Mouse (Mus musculus) CH12.LX (cell line): ENCODE data around the gene Gm128. TPM values are rescaled to one million over a fixed set of nuclear protein-coding genes. Genes with fewer than 3 reads are reported as not detected.

Experiments used
- DNase-seq: peaks from one replicate; pipeline ENCODE4 v3.0.0-alpha.2; 2013; ENCODE audit errors: extremely low read depth
- H3K27ac ChIP-seq: 2 replicates; pipeline ENCODE4 v1.5.1; 2012; ENCODE audit warnings: low read depth, mild to moderate bottlenecking, control low read depth, moderate library complexity; ENCODE audit not compliant: insufficient read depth
- H3K27me3 ChIP-seq: replicated peaks from 2 replicates; pipeline ENCODE3; 2012; ENCODE audit warnings: inconsistent platforms
- H3K36me3 ChIP-seq, 2 experiments: replicated peaks in 1 of 2; 2 replicates each; pipeline versions ENCODE3 to v1.6.1; 2012; ENCODE audit warnings: inconsistent platforms in 1 of 2, low read length in 1 of 2, mild to moderate bottlenecking in 1 of 2, mixed read lengths in 1 of 2, moderate library complexity in 1 of 2; ENCODE audit not compliant: control insufficient read depth in 1 of 2, insufficient read depth in 1 of 2
- H3K4me1 ChIP-seq, 2 experiments: 2 replicates each; pipeline ENCODE4 v1.6.1; 2012; ENCODE audit warnings: inconsistent platforms in 1 of 2, moderate library complexity in 1 of 2; ENCODE audit not compliant: insufficient read depth in 2 of 2, control insufficient read depth in 1 of 2
- H3K4me2 ChIP-seq: 2 replicates; pipeline ENCODE4 v1.6.1; 2012; ENCODE audit warnings: low read depth, mild to moderate bottlenecking, control low read depth; ENCODE audit not compliant: poor library complexity, insufficient read depth, severe bottlenecking
- H3K4me3 ChIP-seq, 3 experiments: fragments of 150-350 bp in 1 of 3; sonication (generic) in 1 of 3; replicated peaks in 1 of 3; 2 replicates each; pipeline versions ENCODE3 to v1.5.1; 2011 to 2012; ENCODE audit warnings: low read depth in 2 of 3, low read length in 2 of 3, mild to moderate bottlenecking in 2 of 3, moderate library complexity in 2 of 3, control low read depth in 1 of 3, improper control_type of control experiment in 1 of 3, inconsistent platforms in 1 of 3, mixed read lengths in 1 of 3; ENCODE audit not compliant: poor library complexity in 1 of 3
- H3K79me2 ChIP-seq: replicated peaks from 2 replicates; pipeline ENCODE4 v1.6.1; 2012; ENCODE audit warnings: mild to moderate bottlenecking, moderate library complexity; ENCODE audit not compliant: control insufficient read depth, poor library complexity, insufficient read depth, severe bottlenecking; ENCODE audit errors: extremely low read depth
- H3K9ac ChIP-seq: 2 replicates; pipeline ENCODE4 v1.6.1; 2012; ENCODE audit warnings: low read depth, mild to moderate bottlenecking, control low read depth, moderate library complexity; ENCODE audit not compliant: insufficient read depth
- H3K9me3 ChIP-seq: replicated peaks from 2 replicates; pipeline ENCODE3; 2012; ENCODE audit warnings: low read length, inconsistent platforms, mixed read lengths
- BHLHE40 ChIP-seq: IDR thresholded peaks from 2 replicates; pipeline ENCODE4 v1.6.1; 2011; ENCODE audit warnings: mild to moderate bottlenecking, low read depth, low read length, improper control_type of control experiment
- CHD1 ChIP-seq: IDR thresholded peaks from 2 replicates; pipeline ENCODE4 v1.6.1; 2012; ENCODE audit warnings: low read depth, low read length, improper control_type of control experiment, inconsistent platforms
- CHD2 ChIP-seq: IDR thresholded peaks from 2 replicates; pipeline ENCODE4 v1.6.1; 2011; ENCODE audit warnings: low read length, improper control_type of control experiment
- E2F4 ChIP-seq: IDR thresholded peaks from 2 replicates; pipeline ENCODE4 v1.6.1; 2011; ENCODE audit warnings: low read depth, low read length, improper control_type of control experiment; ENCODE audit not compliant: insufficient replicate concordance
- ELF1 ChIP-seq: IDR thresholded peaks from 2 replicates; pipeline ENCODE4 v1.6.1; 2014; ENCODE audit warnings: low read depth, mild to moderate bottlenecking, inconsistent platforms, low read length, improper control_type of control experiment
- EP300 ChIP-seq: IDR thresholded peaks from 2 replicates; pipeline ENCODE4 v1.6.1; 2011; ENCODE audit warnings: low read length, improper control_type of control experiment
- HCFC1 ChIP-seq: IDR thresholded peaks from 2 replicates; pipeline ENCODE4 v1.6.1; 2012; ENCODE audit warnings: low read depth, mild to moderate bottlenecking, inconsistent platforms, low read length, improper control_type of control experiment
- IRF4 ChIP-seq: IDR thresholded peaks from 2 replicates; pipeline ENCODE4 v1.6.1; 2014; ENCODE audit warnings: low read depth, mild to moderate bottlenecking, inconsistent platforms, low read length, improper control_type of control experiment
- KAT2A ChIP-seq: IDR thresholded peaks from 2 replicates; pipeline ENCODE4 v1.6.1; 2012; ENCODE audit warnings: low read length, improper control_type of control experiment, inconsistent platforms; ENCODE audit not compliant: insufficient replicate concordance
- MAX ChIP-seq: IDR thresholded peaks from 2 replicates; pipeline ENCODE4 v1.6.1; 2011; ENCODE audit warnings: low read length, improper control_type of control experiment
- MAZ ChIP-seq: IDR thresholded peaks from 2 replicates; pipeline ENCODE4 v1.6.1; 2012; ENCODE audit warnings: low read depth, mild to moderate bottlenecking, inconsistent platforms, low read length, improper control_type of control experiment, moderate library complexity
- MEF2A ChIP-seq: IDR thresholded peaks from 2 replicates; pipeline ENCODE4 v1.6.1; 2014; ENCODE audit warnings: low read depth, mild to moderate bottlenecking, inconsistent platforms, low read length, improper control_type of control experiment, borderline replicate concordance
- MXI1 ChIP-seq: IDR thresholded peaks from 2 replicates; pipeline ENCODE4 v1.6.1; 2011; ENCODE audit warnings: mild to moderate bottlenecking, low read depth, low read length, improper control_type of control experiment
- MYC ChIP-seq: IDR thresholded peaks from 2 replicates; pipeline ENCODE4 v1.6.1; 2011; ENCODE audit warnings: low read depth, mild to moderate bottlenecking, improper control_type of control experiment, low read length
- NELFE ChIP-seq: IDR thresholded peaks from 2 replicates; pipeline ENCODE4 v1.6.1; 2011; ENCODE audit warnings: low read depth, low read length, improper control_type of control experiment
- NRF1 ChIP-seq: IDR thresholded peaks from 2 replicates; pipeline ENCODE4 v1.6.1; 2014; ENCODE audit warnings: low read depth, mild to moderate bottlenecking, inconsistent platforms, low read length, improper control_type of control experiment, moderate library complexity
- PAX5 ChIP-seq: IDR thresholded peaks from 2 replicates; pipeline ENCODE4 v1.6.1; 2012; ENCODE audit warnings: low read length, inconsistent platforms, mixed read lengths
- POLR2A ChIP-seq: IDR thresholded peaks from 2 replicates; pipeline ENCODE4 v1.6.1; 2011; ENCODE audit warnings: low read depth, mild to moderate bottlenecking, improper control_type of control experiment, low read length
- POLR2AphosphoS2 ChIP-seq: IDR thresholded peaks from 2 replicates; pipeline ENCODE4 v1.6.1; 2011; ENCODE audit warnings: low read depth, low read length, improper control_type of control experiment
- SIN3A ChIP-seq: IDR thresholded peaks from 2 replicates; pipeline ENCODE4 v1.6.1; 2012; ENCODE audit warnings: low read length, improper control_type of control experiment, inconsistent platforms
- SMC3 ChIP-seq: IDR thresholded peaks from 2 replicates; pipeline ENCODE4 v1.6.1; 2011; ENCODE audit warnings: low read depth, low read length, improper control_type of control experiment
- UBTF ChIP-seq: IDR thresholded peaks from 2 replicates; pipeline ENCODE4 v1.6.1; 2012; ENCODE audit warnings: low read depth, mild to moderate bottlenecking, inconsistent platforms, low read length, improper control_type of control experiment, moderate library complexity
- USF1 ChIP-seq: IDR thresholded peaks from 2 replicates; pipeline ENCODE4 v1.6.1; 2014; ENCODE audit warnings: low read depth, mild to moderate bottlenecking, inconsistent platforms, low read length, improper control_type of control experiment
- USF2 ChIP-seq: conservative IDR thresholded peaks from 2 replicates; pipeline ENCODE4 v1.6.1; 2011; ENCODE audit warnings: low read depth, low read length, improper control_type of control experiment
- ZC3H11A ChIP-seq: IDR thresholded peaks from 2 replicates; pipeline ENCODE4 v1.6.1; 2012; ENCODE audit warnings: low read depth, mild to moderate bottlenecking, inconsistent platforms, low read length, improper control_type of control experiment
- ZKSCAN1 ChIP-seq: IDR thresholded peaks from 2 replicates; pipeline ENCODE4 v1.6.1; 2012; ENCODE audit warnings: low read depth, inconsistent platforms, low read length, improper control_type of control experiment, borderline replicate concordance
- ZMIZ1 ChIP-seq: IDR thresholded peaks from 2 replicates; pipeline ENCODE4 v1.6.1; 2012; ENCODE audit warnings: low read depth, mild to moderate bottlenecking, inconsistent platforms, low read length, improper control_type of control experiment
- dilution Hi-C: fragments of 300-500 bp; cut with MboI; formaldehyde crosslinking; loops from 2 replicates; pipeline ENCODE4 v1.14.3; 2020; ENCODE audit warnings: low sequenced_read_pairs; ENCODE audit not compliant: extremely low pct_unique_long_range_greater_than_20kb, extremely low pct_ligation_motif_present
- in situ Hi-C: fragments of 300-500 bp; cut with MboI; formaldehyde crosslinking; loops from 3 replicates; pipeline ENCODE4 v1.14.3; 2019; ENCODE audit warnings: low sequenced_read_pairs, low pct_ligation_motif_present, low pct_unique_long_range_greater_than_20kb, mixed read lengths
- polyA plus RNA-seq: library from polyadenylated mRNA; unstranded; fragments of >175 nt; gene quantifications from 2 replicates; pipeline ENCODE4 v1.2.1, GENCODE M21; 2012; ENCODE audit warnings: low read depth; ENCODE audit not compliant: insufficient read length
- total RNA-seq, 2 experiments: library from RNA; depleted of rRNA; stranded (reverse); fragments of 300-350 nt in 1 of 2; fragments of >200 nt in 1 of 2; gene quantifications; 2 replicates each; pipeline ENCODE4 v1.2.3; 2012 to 2014

The Gm128 gene
- total and polyA plus RNA-seq, 3 experiments = not detected

GRCm38 (mm10) chr3:95270766-95271364 is 29.5 kb upstream of the Gm128 start:
- dilution Hi-C loops = no loop called here

GRCm38 (mm10) chr3:95269789-95270188 is 28.4 kb upstream of the Gm128 start:
- TF ChIP-seq ZKSCAN1 (no peak), POLR2AphosphoS2 (no peak), BHLHE40 (no peak), EP300 (no peak), USF1 (no peak), ZC3H11A (no peak), KAT2A (no peak), ELF1 (no peak), USF2 (no peak), MAZ (no peak), NRF1 (no peak), IRF4 (no peak), MXI1 (no peak), SIN3A (no peak)
- TF ChIP-seq, all 38 proteins: peak for 0

More at GRCm38 (mm10) chr3:95270766-95271364, 29.5 kb upstream of the Gm128 start:
- no peak for DNase-seq
- TF ChIP-seq E2F4 = no peak
- TF ChIP-seq USF1 = no peak
- no peak for TF ChIP-seq MEF2A
- TF ChIP-seq MXI1 = no peak
- no peak for TF ChIP-seq POLR2A
- TF ChIP-seq MAX = no peak
- TF ChIP-seq UBTF = no peak
- no peak for TF ChIP-seq MYC
- TF ChIP-seq HCFC1 = no peak
- TF ChIP-seq PAX5 = no peak
- no peak for TF ChIP-seq ZMIZ1
- no peak for TF ChIP-seq SMC3
- no peak for TF ChIP-seq ZC3H11A
- no peak for TF ChIP-seq CHD1
- TF ChIP-seq ZKSCAN1 = no peak
- TF ChIP-seq NELFE = no peak
- TF ChIP-seq CHD2 = no peak
- TF ChIP-seq USF2 = no peak
- Histone ChIP-seq H3K9me3 (peaks cover 2% of the 10 kb centered on the region), H3K79me2 (no peaks in the 10 kb centered on the region), H3K9ac (no peak overlapping the region), H3K27ac (no peak overlapping the region), H3K27me3 (no peaks in the 10 kb centered on the region), H3K36me3 (peaks cover 8 to 49% of the 10 kb centered on the region in 2 experiments), H3K4me1 (peaks cover 0 to 8% of the 10 kb centered on the region in 2 experiments; a peak in 2 of 4 replicates), H3K4me2 (no peak overlapping the region), H3K4me3 (no peak overlapping the region)
- in situ Hi-C loops = no loop called here

More at GRCm38 (mm10) chr3:95269789-95270188, 28.4 kb upstream of the Gm128 start:
- no peak for DNase-seq
- no peaks in the 10 kb centered on the region for H3K79me2 ChIP-seq
- H3K9me3 ChIP-seq = peaks cover 2% of the 10 kb centered on the region
- peaks cover 8 to 53% of the 10 kb centered on the region in 2 experiments for H3K36me3 ChIP-seq
- no peak overlapping the region for H3K9ac ChIP-seq
- H3K27ac ChIP-seq = no peak overlapping the region
- dilution Hi-C loops = no loop called here
- in situ Hi-C loops = loop anchor here (5.0 kb wide), 1 partner anchor 137 kb away; the partner anchor contains the start of genes Lysmd1 and Scnm1
- H3K27me3 ChIP-seq = no peaks in the 10 kb centered on the region
- no peak overlapping the region for H3K4me3 ChIP-seq
- no peak overlapping the region for H3K4me2 ChIP-seq
- no peaks in the 10 kb centered on the region; a peak in 1 of 4 replicates for H3K4me1 ChIP-seq
